Mouse (Mus musculus): Measurements from ENCODE around the gene Ascl2. TPM values are rescaled to one million over a fixed set of nuclear protein-coding genes. Genes with fewer than 3 reads are reported as not detected.

Gene Ascl2
- polyA plus RNA-seq (2016; fragmentation: Nextera tagmentation; extraction: Ambion mirVana): 0.46 and 0.78 TPM in 2 replicates

GRCm38 (mm10) chr7:142968809-142969511 lies at the start of gene Ascl2:
Gene Ascl2 (minus strand): TSS chr7:142969264.
- Histone ChIP-seq H3K4me3 (peak within 1 kb of the TSS; percentile 48), H3K27me3 (ENCODE audit: insufficient read depth, poor library complexity, severe bottlenecking) (peaks cover 86% of the 10 kb centered on the region), H3K4me1 (replicated peaks) (peaks cover 28% of the 10 kb centered on the region), H3K27ac (no peak within 1 kb of the TSS), H3K9me3 (no peaks in the 10 kb centered on the region), H3K36me3 (no peaks in the 10 kb centered on the region)
- DNase-seq (ENCODE audit: low spot score): peak; percentile 51
- whole genome bisulfite sequencing: 1% methylated on average over 51 of the region's 51 CpGs

GRCm38 (mm10) chr7:143017181-143017580 lies 48.1 kb upstream of the Ascl2 start:
- H3K9me3 ChIP-seq: no peaks in the 10 kb centered on the region
- H3K36me3 ChIP-seq: no peaks in the 10 kb centered on the region
- no peaks in the 10 kb centered on the region for H3K27me3 ChIP-seq (ENCODE audit: insufficient read depth, poor library complexity, severe bottlenecking)

GRCm38 (mm10) chr7:143016424-143017142 lies 47.5 kb upstream of the Ascl2 start:
- Histone ChIP-seq H3K4me1 (replicated peaks) (peaks cover 32% of the 10 kb centered on the region), H3K27me3 (ENCODE audit: insufficient read depth, poor library complexity, severe bottlenecking) (no peaks in the 10 kb centered on the region), H3K9me3 (no peaks in the 10 kb centered on the region), H3K27ac (peak overlapping the region; percentile 50; the same call in 1 of the 2 replicates), H3K4me3 (no peak overlapping the region), H3K36me3 (no peaks in the 10 kb centered on the region)
- DNase-seq (ENCODE audit: low spot score): no peak
- 51% methylated on average over 9 of the region's 9 CpGs for WGBS

More at GRCm38 (mm10) chr7:143017181-143017580, 48.1 kb upstream of the Ascl2 start:
- H3K27ac ChIP-seq: no peak overlapping the region
- peaks cover 28% of the 10 kb centered on the region for H3K4me1 ChIP-seq (replicated peaks)
- 67% methylated on average over 4 of the region's 4 CpGs for WGBS
- H3K4me3 ChIP-seq: no peak overlapping the region
- DNase-seq (ENCODE audit: low spot score): no peak

GRCm38 (mm10) chr7:143015755-143016423 lies 46.8 kb upstream of the Ascl2 start:
- WGBS: 4% methylated on average over 1 of the region's 1 CpGs
- H3K4me3 ChIP-seq: no peak overlapping the region
- peaks cover 39% of the 10 kb centered on the region for H3K4me1 ChIP-seq (replicated peaks)
- H3K36me3 ChIP-seq: no peaks in the 10 kb centered on the region
- DNase-seq (ENCODE audit: low spot score): no peak
- peak overlapping the region; percentile 50; the same call in 1 of the 2 replicates for H3K27ac ChIP-seq
- H3K27me3 ChIP-seq (ENCODE audit: insufficient read depth, poor library complexity, severe bottlenecking): no peaks in the 10 kb centered on the region
- no peaks in the 10 kb centered on the region for H3K9me3 ChIP-seq

GRCm38 (mm10) chr7:143014862-143015659 lies 46.0 kb upstream of the Ascl2 start:
- Histone ChIP-seq H3K9me3 (no peaks in the 10 kb centered on the region), H3K27ac (no peak overlapping the region), H3K4me3 (no peak overlapping the region), H3K36me3 (no peaks in the 10 kb centered on the region), H3K4me1 (replicated peaks) (peaks cover 41% of the 10 kb centered on the region), H3K27me3 (ENCODE audit: insufficient read depth, poor library complexity, severe bottlenecking) (no peaks in the 10 kb centered on the region)
- DNase-seq (ENCODE audit: low spot score): no peak
- WGBS: 87% methylated on average over 7 of the region's 7 CpGs

GRCm38 (mm10) chr7:143013420-143014178 lies 44.5 kb upstream of the Ascl2 start:
- WGBS: 64% methylated on average over 8 of the region's 8 CpGs
- H3K4me1 ChIP-seq (replicated peaks): peaks cover 51% of the 10 kb centered on the region
- no peaks in the 10 kb centered on the region for H3K27me3 ChIP-seq (ENCODE audit: insufficient read depth, poor library complexity, severe bottlenecking)
- no peak overlapping the region for H3K4me3 ChIP-seq
- DNase-seq (ENCODE audit: low spot score): no peak
- peak overlapping the region; percentile 50; the same call in 1 of the 2 replicates for H3K27ac ChIP-seq
- H3K36me3 ChIP-seq: no peaks in the 10 kb centered on the region
- H3K9me3 ChIP-seq: no peaks in the 10 kb centered on the region

GRCm38 (mm10) chr7:143012230-143012875 lies 43.3 kb upstream of the Ascl2 start:
- DNase-seq (ENCODE audit: low spot score): no peak
- H3K4me1 ChIP-seq (replicated peaks): peaks cover 62% of the 10 kb centered on the region
- H3K36me3 ChIP-seq: no peaks in the 10 kb centered on the region

DNA sequence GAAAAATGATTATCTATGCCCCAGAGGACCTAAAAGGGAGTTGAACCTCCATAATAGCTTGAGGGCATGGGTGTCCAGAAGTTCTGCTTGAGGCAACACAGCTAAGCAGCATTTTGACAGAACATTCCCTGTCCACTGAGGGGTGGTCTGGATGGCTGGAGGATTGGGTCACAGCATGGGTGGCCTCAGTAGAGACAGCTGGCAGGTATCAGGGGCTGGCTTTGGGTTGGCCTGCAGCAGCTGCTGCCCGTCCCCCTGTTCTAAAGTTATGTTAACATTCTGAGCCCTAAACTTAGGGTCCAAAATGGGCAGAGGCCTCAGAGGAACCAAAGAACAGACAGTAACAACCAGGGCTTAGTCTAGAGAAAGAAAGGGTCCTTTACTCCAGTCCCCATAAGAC lies 42.2 kb upstream of the Ascl2 start:
- Histone ChIP-seq H3K4me3 (no peak overlapping the region), H3K27me3 (ENCODE audit: insufficient read depth, poor library complexity, severe bottlenecking) (no peaks in the 10 kb centered on the region), H3K9me3 (no peaks in the 10 kb centered on the region), H3K36me3 (no peaks in the 10 kb centered on the region), H3K27ac (no peak overlapping the region), H3K4me1 (replicated peaks) (peaks cover 60% of the 10 kb centered on the region)
- 95% methylated on average over 1 of the region's 1 CpGs for WGBS
- DNase-seq (ENCODE audit: low spot score): no peak

More at GRCm38 (mm10) chr7:143012230-143012875, 43.3 kb upstream of the Ascl2 start:
- WGBS: 88% methylated on average over 5 of the region's 5 CpGs
- Histone ChIP-seq H3K4me3 (no peak overlapping the region), H3K27ac (no peak overlapping the region), H3K27me3 (ENCODE audit: insufficient read depth, poor library complexity, severe bottlenecking) (no peaks in the 10 kb centered on the region), H3K9me3 (no peaks in the 10 kb centered on the region)

DNA sequence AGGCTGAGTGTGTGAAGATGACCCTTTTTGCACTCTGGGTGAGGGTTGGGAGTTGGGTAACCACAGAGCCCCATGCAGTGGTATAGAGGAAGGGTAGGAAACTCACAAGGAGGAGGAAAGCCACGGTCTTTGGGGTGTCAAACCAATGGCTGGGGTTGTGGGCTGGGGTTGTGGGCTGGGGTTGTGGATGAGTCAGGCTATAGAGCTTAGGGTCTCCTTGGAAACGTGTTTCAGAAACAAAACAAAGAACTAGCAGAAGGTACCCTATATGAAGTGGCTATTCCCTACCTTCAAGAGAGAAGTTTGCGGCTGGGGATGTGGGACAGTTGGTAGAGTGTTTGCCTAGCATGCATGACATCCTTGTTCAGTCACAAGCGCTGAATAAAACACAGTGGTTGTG lies 40.9 kb upstream of the Ascl2 start:
- Histone ChIP-seq H3K27ac (no peak overlapping the region), H3K27me3 (ENCODE audit: insufficient read depth, poor library complexity, severe bottlenecking) (no peaks in the 10 kb centered on the region), H3K36me3 (no peaks in the 10 kb centered on the region), H3K9me3 (no peaks in the 10 kb centered on the region), H3K4me1 (replicated peaks) (peaks cover 56% of the 10 kb centered on the region), H3K4me3 (no peak overlapping the region)
- DNase-seq (ENCODE audit: low spot score): no peak
- 85% methylated on average over 4 of the region's 4 CpGs for WGBS

- Histone ChIP-seq H3K4me3 (no peak overlapping the region), H3K27me3 (ENCODE audit: insufficient read depth, poor library complexity, severe bottlenecking) (no peaks in the 10 kb centered on the region), H3K9me3 (no peaks in the 10 kb centered on the region), H3K4me1 (replicated peaks) (peaks cover 56% of the 10 kb centered on the region), H3K27ac (peak overlapping the region; percentile 79), H3K36me3 (no peaks in the 10 kb centered on the region)
- WGBS: 58% methylated on average over 3 of the region's 4 CpGs
- peak; percentile 26 for DNase-seq (ENCODE audit: low spot score)
Observed at GRCm38 (mm10) chr7:143008996-143009665, 40.1 kb upstream of the Ascl2 start.

DNA sequence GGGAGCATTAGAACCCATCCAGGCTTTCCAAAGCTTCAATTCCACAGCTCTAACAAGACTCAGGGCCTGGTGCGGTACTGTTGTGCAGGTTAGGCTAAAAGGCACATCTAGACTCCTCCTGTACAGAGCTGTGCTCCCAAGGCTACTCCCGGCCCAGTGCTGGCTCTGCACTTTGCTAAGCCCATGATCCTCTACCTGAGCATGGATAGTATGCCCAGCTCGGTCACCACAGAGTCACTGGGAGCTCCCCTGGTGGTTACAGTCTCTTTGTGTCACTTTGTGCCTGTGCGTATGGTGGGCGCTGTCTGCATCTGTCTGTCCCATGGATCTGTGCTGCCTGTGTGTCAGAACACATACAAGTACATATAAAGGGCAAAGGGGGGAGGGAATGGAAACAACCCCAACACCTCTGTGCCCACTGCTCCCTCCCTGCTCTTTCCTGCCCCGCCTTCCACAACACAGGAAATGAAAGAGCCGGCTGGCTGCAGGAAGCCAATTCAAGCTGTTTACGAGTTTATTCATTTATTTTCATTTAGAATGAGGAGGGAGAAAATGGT lies 39.4 kb upstream of the Ascl2 start:
- no peak for DNase-seq (ENCODE audit: low spot score)
- WGBS: 70% methylated on average over 8 of the region's 8 CpGs
- H3K4me3 ChIP-seq: peak overlapping the region; percentile 16; the same call in 1 of the 2 replicates
- H3K36me3 ChIP-seq: no peaks in the 10 kb centered on the region
- no peaks in the 10 kb centered on the region for H3K9me3 ChIP-seq
- H3K4me1 ChIP-seq (replicated peaks): peaks cover 50% of the 10 kb centered on the region
- no peaks in the 10 kb centered on the region for H3K27me3 ChIP-seq (ENCODE audit: insufficient read depth, poor library complexity, severe bottlenecking)
- H3K27ac ChIP-seq: peak overlapping the region; percentile 79

Measured in hindbrain, embryonic 10.5 days (tissue).